Mouse (Mus musculus): ENCODE data around the gene Baz1b. TPM values are rescaled to one million over a fixed set of nuclear protein-coding genes. Genes with fewer than 3 reads are reported as not detected.

Gene Baz1b
- polyA plus RNA-seq, 1 experiment from 2014 or later = 45.4 TPM

Small RNAs within 50 kb of the gene (microRNA-seq; reads per million reads assigned to microRNA genes)
- not detected for gene Gm25315 (ENCODE audit: borderline number of aligned reads)

Other genes with a start within 250 kb of the Baz1b start
- gene Cldn4, start 240.3 kb upstream of the Baz1b start, polyA plus RNA-seq (2014; fragmentation: Nextera tagmentation; extraction: Ambion mirVana) = 1.4 and 1.7 TPM in 2 replicates
- gene Cldn3, start 201.1 kb upstream of the Baz1b start, polyA plus RNA-seq (2014; fragmentation: Nextera tagmentation; extraction: Ambion mirVana) = 1.2 and 1.5 TPM in 2 replicates
- gene Abhd11, start 178.1 kb upstream of the Baz1b start, polyA plus RNA-seq (2014; fragmentation: Nextera tagmentation; extraction: Ambion mirVana) = 58.2 and 59.9 TPM in 2 replicates
- 10.4 and 13.4 TPM in 2 replicates for gene Stx1a, start 163.8 kb upstream of the Baz1b start, polyA plus RNA-seq (2014; fragmentation: Nextera tagmentation; extraction: Ambion mirVana)
- 29.2 and 30.9 TPM in 2 replicates for gene Dnajc30, start 123.1 kb upstream of the Baz1b start, polyA plus RNA-seq (2014; fragmentation: Nextera tagmentation; extraction: Ambion mirVana)
- 74.8 and 78.3 TPM in 2 replicates for gene Bud23, start 122.3 kb upstream of the Baz1b start, polyA plus RNA-seq (2014; fragmentation: Nextera tagmentation; extraction: Ambion mirVana)
- gene Vps37d, start 109.0 kb upstream of the Baz1b start, polyA plus RNA-seq (2014; fragmentation: Nextera tagmentation; extraction: Ambion mirVana) = 2.0 and 2.6 TPM in 2 replicates
- gene Mlxipl, start 97.4 kb upstream of the Baz1b start, polyA plus RNA-seq (2014; fragmentation: Nextera tagmentation; extraction: Ambion mirVana) = 0.54 and 1.2 TPM in 2 replicates
- gene Tbl2, start 37.6 kb upstream of the Baz1b start, polyA plus RNA-seq (2014; fragmentation: Nextera tagmentation; extraction: Ambion mirVana) = 20.0 and 21.3 TPM in 2 replicates
- 32.3 and 35.2 TPM in 2 replicates for gene Bcl7b, start 19.0 kb upstream of the Baz1b start, polyA plus RNA-seq (2014; fragmentation: Nextera tagmentation; extraction: Ambion mirVana)
- 3.6 and 4.9 TPM in 2 replicates for gene Fzd9, start 64.0 kb downstream of the Baz1b start, polyA plus RNA-seq (2014; fragmentation: Nextera tagmentation; extraction: Ambion mirVana)
- 0.46 TPM in 1 of 2 replicates, not detected in the other for gene Fkbp6, start 162.8 kb downstream of the Baz1b start, polyA plus RNA-seq (2014; fragmentation: Nextera tagmentation; extraction: Ambion mirVana)
- gene Trim50, start 166.0 kb downstream of the Baz1b start, polyA plus RNA-seq (2014; fragmentation: Nextera tagmentation; extraction: Ambion mirVana) = not detected in 2 replicates
- 15.9 and 16.0 TPM in 2 replicates for gene Nsun5, start 182.7 kb downstream of the Baz1b start, polyA plus RNA-seq (2014; fragmentation: Nextera tagmentation; extraction: Ambion mirVana)
- 10.2 and 11.8 TPM in 2 replicates for gene Pom121, start 207.3 kb downstream of the Baz1b start, polyA plus RNA-seq (2014; fragmentation: Nextera tagmentation; extraction: Ambion mirVana)

Data from heart, embryonic 11.5 days (tissue).